Mouse (Mus musculus): ENCODE measurements around the gene Sult1b1.

- TF ChIP-seq POLR2A (IDR thresholded peaks at IDR 0.05; ENCODE audit: insufficient read depth, low read depth, low read length) (no peak), CTCF (IDR thresholded peaks at IDR 0.05; ENCODE audit: insufficient read depth, low read depth, low read length) (no peak)
Observed at GRCm38 (mm10) chr5:87490771-87491170, 47.2 kb downstream of the Sult1b1 start, which contains the start of gene Ugt2a1.
